Comparison of ENCODE assay signal across 19 mouse cellular contexts in genomic region chr11:67865100-67865499, GRCm38 (mm10). TPM values are rescaled to one million over a fixed set of nuclear protein-coding genes. Genes with fewer than 3 reads are reported as not detected.
DNase-seq lines count a peak whose midpoint lies in the region; ATAC-seq and TF ChIP-seq lines count a peak whose summit lies in the region.
"Had no signal": no experiment of that assay in that cellular context is flagged by ENCODE, and none has a peak within 500 bp of the region (broad histone marks: within the 10 kb centered on the region; RNA-seq: fewer than 3 reads in every experiment).

No protein-coding gene starts in this region.

- H3K4me2 ChIP-seq in forebrain, postnatal 0 days (ENCODE audit: low read depth) = no peak overlapping the region
- H3K4me2 ChIP-seq in forebrain, embryonic 11.5 days (ENCODE audit: low read depth, low read length, severe bottlenecking) = no peak overlapping the region
- H3K4me2 ChIP-seq in lung, postnatal 0 days (replicated peaks; ENCODE audit: low read depth, low read length) = no peak overlapping the region
- no peak overlapping the region for H3K4me2 ChIP-seq in stomach, postnatal 0 days (replicated peaks; ENCODE audit: low read depth)
- H3K4me2 ChIP-seq: heart, embryonic 11.5 days; lung, embryonic 15.5 days had no signal

- H3K27ac ChIP-seq in forebrain, postnatal 0 days (ENCODE audit: low read depth, low read length) = no peak overlapping the region
- H3K27ac ChIP-seq in forebrain, embryonic 11.5 days (ENCODE audit: low read depth, low read length) = no peak overlapping the region
- no peak overlapping the region for H3K27ac ChIP-seq in lung, postnatal 0 days (ENCODE audit: low read length)
- H3K27ac ChIP-seq in stomach, postnatal 0 days (replicated peaks) = no peak overlapping the region
- H3K27ac ChIP-seq: hindbrain, embryonic 10.5 days; lung, embryonic 15.5 days had no signal

- 78% methylated on average over 5 of the region's 5 CpGs for WGBS in forebrain, postnatal 0 days
- WGBS in forebrain, embryonic 11.5 days = 76% methylated on average over 5 of the region's 5 CpGs
- WGBS in lung, postnatal 0 days = 67% methylated on average over 5 of the region's 5 CpGs
- WGBS in stomach, postnatal 0 days = 62% methylated on average over 5 of the region's 5 CpGs

- TF ChIP-seq CTCF in forebrain, postnatal 0 days (IDR thresholded peaks at IDR 0.05; ENCODE audit: low read depth) = peak; percentile 21
- peak; percentile 48 for TF ChIP-seq CTCF in lung, postnatal 0 days (IDR thresholded peaks at IDR 0.05)
- peak; percentile 68 for TF ChIP-seq CTCF in stomach, postnatal 0 days (IDR thresholded peaks at IDR 0.05; ENCODE audit: low read depth)

- H3K4me3 ChIP-seq in forebrain, postnatal 0 days (ENCODE audit: low read depth, low read length) = no peak overlapping the region
- H3K4me3 ChIP-seq in forebrain, embryonic 11.5 days (ENCODE audit: low read depth, low read length) = no peak overlapping the region
- H3K4me3 ChIP-seq in lung, postnatal 0 days (ENCODE audit: low read depth, low read length) = no peak overlapping the region
- no peak overlapping the region for H3K4me3 ChIP-seq in stomach, postnatal 0 days (ENCODE audit: low read depth, low read length)
- H3K4me3 ChIP-seq: hindbrain, embryonic 10.5 days; lung, embryonic 15.5 days; megakaryocyte, embryonic 14.5 days had no signal

- no peak for ATAC-seq in forebrain, postnatal 0 days
- no peak for ATAC-seq in forebrain, embryonic 11.5 days (replicated peaks; ENCODE audit: low FRiP score)
- no peak for ATAC-seq in lung, postnatal 0 days
- ATAC-seq in stomach, postnatal 0 days (ENCODE audit: low FRiP score, low TSS enrichment) = peak; percentile 74; the same call in 1 of the 2 replicates
- ATAC-seq: forebrain, embryonic 16.5 days had no signal

- H3K36me3 ChIP-seq in forebrain, postnatal 0 days (ENCODE audit: insufficient read depth) = no peaks in the 10 kb centered on the region
- no peaks in the 10 kb centered on the region for H3K36me3 ChIP-seq in forebrain, embryonic 11.5 days (ENCODE audit: control insufficient read depth, insufficient read depth, low read length)
- H3K36me3 ChIP-seq in lung, postnatal 0 days (ENCODE audit: insufficient read depth, low read length) = no peaks in the 10 kb centered on the region
- H3K36me3 ChIP-seq in stomach, postnatal 0 days (ENCODE audit: control insufficient read depth, insufficient read depth, low read length) = no peaks in the 10 kb centered on the region
- H3K36me3 ChIP-seq: hindbrain, embryonic 10.5 days; lung, embryonic 15.5 days had no signal

- no peak for DNase-seq in forebrain, postnatal 0 days
- no peak for DNase-seq in forebrain, embryonic 11.5 days (ENCODE audit: low spot score)
- DNase-seq in lung, postnatal 0 days (ENCODE audit: low spot score) = peak; percentile 26
- no peak for DNase-seq in lung, postnatal 25 days (ENCODE audit: low spot score)
- DNase-seq in adipocyte (ENCODE audit: low spot score) = peak; percentile 19
- DNase-seq in stomach, postnatal 0 days (ENCODE audit: low spot score) = no peak
- DNase-seq in adrenal gland, postnatal 25 days = no peak
- no peak for DNase-seq in right cerebral cortex, postnatal 36 days (ENCODE audit: low spot score in 2 of 2)
- DNase-seq: cerebellum, adult 11 months; gastrocnemius, postnatal 10 days; kidney, adult 18-20 months; liver had no signal

- H3K27me3 ChIP-seq in forebrain, postnatal 0 days (ENCODE audit: insufficient read depth, low read length) = no peaks in the 10 kb centered on the region
- H3K27me3 ChIP-seq in forebrain, embryonic 11.5 days (ENCODE audit: control insufficient read depth, insufficient read depth, low read length) = no peaks in the 10 kb centered on the region
- H3K27me3 ChIP-seq in lung, postnatal 0 days (replicated peaks; ENCODE audit: insufficient read depth, low read length) = no peaks in the 10 kb centered on the region
- H3K27me3 ChIP-seq in stomach, postnatal 0 days (ENCODE audit: control insufficient read depth, insufficient read depth, low read length) = no peaks in the 10 kb centered on the region
- H3K27me3 ChIP-seq: lung, embryonic 15.5 days had no signal

- H3K9me3 ChIP-seq in forebrain, postnatal 0 days (ENCODE audit: low read length) = no peaks in the 10 kb centered on the region
- H3K9me3 ChIP-seq in forebrain, embryonic 11.5 days (ENCODE audit: control insufficient read depth, low read length) = no peaks in the 10 kb centered on the region
- H3K9me3 ChIP-seq in lung, postnatal 0 days (ENCODE audit: low read length) = no peaks in the 10 kb centered on the region
- H3K9me3 ChIP-seq in stomach, postnatal 0 days (ENCODE audit: control insufficient read depth, low read length) = no peaks in the 10 kb centered on the region
- H3K9me3 ChIP-seq: hindbrain, embryonic 10.5 days; lung, embryonic 15.5 days had no signal

- H3K4me1 ChIP-seq in forebrain, postnatal 0 days (ENCODE audit: insufficient read depth) = no peaks in the 10 kb centered on the region
- no peaks in the 10 kb centered on the region for H3K4me1 ChIP-seq in forebrain, embryonic 11.5 days (replicated peaks; ENCODE audit: control insufficient read depth, insufficient read depth, low read length)
- peaks cover 2% of the 10 kb centered on the region; the same call in 1 of the 2 replicates for H3K4me1 ChIP-seq in lung, postnatal 0 days (ENCODE audit: insufficient read depth, low read depth, low read length)
- peaks cover 6% of the 10 kb centered on the region; the same call in 1 of the 2 replicates for H3K4me1 ChIP-seq in stomach, postnatal 0 days (replicated peaks; ENCODE audit: control insufficient read depth, insufficient read depth)

- H3K9ac ChIP-seq in forebrain, postnatal 0 days = no peak overlapping the region
- H3K9ac ChIP-seq in forebrain, embryonic 11.5 days (ENCODE audit: low read length) = no peak overlapping the region
- no peak overlapping the region for H3K9ac ChIP-seq in lung, postnatal 0 days (replicated peaks; ENCODE audit: low read depth)
- no peak overlapping the region for H3K9ac ChIP-seq in stomach, postnatal 0 days (ENCODE audit: low read length)
- H3K9ac ChIP-seq: lung, embryonic 15.5 days had no signal

- no peak for TF ChIP-seq EP300 in lung, postnatal 0 days (IDR thresholded peaks at IDR 0.05)
- TF ChIP-seq EP300 in stomach, postnatal 0 days (optimal IDR thresholded peaks at IDR 0.05) = no peak

RNA-seq across cellular contexts. Expression of gene Usp43, which starts 56.9 kb away (rescaled TPM):
- 7.0 and 12.3 TPM in 2 replicates for total RNA-seq in forebrain, postnatal 0 days (2014; rRNA removed)
- polyA plus RNA-seq in forebrain, postnatal 0 days (2015; fragmentation: Nextera tagmentation; extraction: Ambion mirVana) = 3.8 and 4.8 TPM in 2 replicates
- 1.0 and 1.4 TPM in 2 replicates for polyA plus RNA-seq in forebrain, embryonic 11.5 days (2014; fragmentation: Nextera tagmentation; extraction: Ambion mirVana)
- 2.7 and 3.0 TPM in 2 replicates for polyA plus RNA-seq in lung, postnatal 0 days (2015; fragmentation: Nextera tagmentation; extraction: Ambion mirVana)
- 2.0 and 2.9 TPM in 2 replicates for polyA plus RNA-seq in stomach, postnatal 0 days (2015; fragmentation: Nextera tagmentation; extraction: Ambion mirVana)
- total RNA-seq in adrenal gland, postnatal 25 days (2021) = 1.5 and 3.0 TPM in 2 replicates
- total RNA-seq: common myeloid progenitor, adult 5-6 weeks; MEL had no signal

Comparison
In these comparisons a context has a peak if more than half of its experiments do, and no peak if none do; other contexts are left out.
1. DNase-seq: peak in lung, postnatal 0 days (single experiment) and adipocyte (single experiment); none in forebrain, postnatal 0 days (single experiment), forebrain, embryonic 11.5 days (single experiment), lung, postnatal 25 days (single experiment), stomach, postnatal 0 days (single experiment), adrenal gland, postnatal 25 days (single experiment) and right cerebral cortex, postnatal 36 days (0 of 2).
2. Peak in every context shown above with its lines, with median percentiles within 50 percentile points of each other: CTCF ChIP-seq.